Mouse (Mus musculus) erythroblast, embryonic 14.5 days (primary cell): Measurements from ENCODE around the gene Pknox2.

Source experiments
- GATA1 ChIP-seq: IDR thresholded peaks from 2 replicates; pipeline ENCODE4 v1.6.1; 2012; ENCODE audit warnings: low read length, inconsistent platforms, mixed read lengths
- TAL1 ChIP-seq: IDR thresholded peaks from 3 replicates; pipeline ENCODE4 v1.6.1; 2012; ENCODE audit warnings: low read length, inconsistent platforms, mixed read lengths

DNA sequence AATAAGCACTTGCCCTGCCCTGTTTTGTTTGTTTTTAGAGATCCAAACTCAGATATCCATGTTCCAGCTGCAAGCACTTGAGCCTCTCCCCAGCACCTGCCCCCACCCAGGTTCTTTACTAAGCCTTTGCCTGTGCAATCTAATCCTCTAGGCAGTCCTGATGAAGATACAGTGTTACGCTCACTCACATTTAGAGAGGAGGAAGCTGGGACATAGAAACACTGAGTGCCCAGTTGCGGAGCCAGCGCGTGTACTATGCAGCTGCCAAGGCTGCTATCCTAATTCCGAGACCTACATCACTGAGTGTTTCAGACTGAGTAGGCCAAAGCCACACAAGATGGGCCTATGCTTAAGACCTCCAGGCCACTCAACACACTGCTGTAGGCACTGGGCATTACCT, 199.0 kb downstream of the Pknox2 start:
- TF ChIP-seq TAL1 = no peak
- TF ChIP-seq GATA1 = no peak
